Comparison of ENCODE assay signal across 10 mouse cellular contexts in the genomic region with DNA sequence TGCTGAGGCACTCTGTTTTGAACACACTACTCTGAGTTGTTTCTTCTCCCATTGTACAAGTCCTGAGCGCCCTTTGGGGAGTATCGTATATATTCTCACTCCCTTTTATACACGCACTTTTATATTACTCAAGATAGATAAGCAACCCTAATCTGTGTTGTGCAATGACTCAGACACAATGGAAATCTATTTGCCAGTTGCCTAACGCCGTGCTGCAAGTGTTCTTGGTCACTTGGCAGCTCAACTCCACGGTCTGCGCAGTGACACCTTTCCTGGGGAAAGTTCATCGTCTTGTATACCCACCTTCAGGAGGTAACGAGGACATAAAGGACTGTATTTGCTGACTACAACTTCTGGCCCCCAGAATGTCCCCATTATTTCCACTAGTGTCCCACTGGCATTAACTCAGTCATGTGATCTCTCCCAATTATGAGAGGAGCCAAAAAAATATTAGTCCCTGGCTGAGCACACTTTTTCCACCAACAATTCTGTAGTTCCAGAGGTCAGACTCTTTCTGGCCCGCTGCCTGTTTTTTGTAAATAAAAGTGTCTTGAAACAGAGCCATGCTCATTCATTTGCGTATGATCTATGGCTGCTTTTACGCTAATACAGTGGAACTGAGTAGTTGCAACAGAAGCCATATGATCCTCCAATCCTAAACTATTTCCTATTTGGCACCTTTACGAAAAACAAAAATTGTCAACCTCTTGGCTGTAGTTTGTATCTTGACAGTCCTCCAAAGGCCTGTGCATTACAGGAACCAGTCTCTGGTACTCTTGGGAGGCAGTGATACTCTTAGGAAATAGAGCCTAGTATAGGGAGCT. TPM values are rescaled to one million over a fixed set of nuclear protein-coding genes. Genes with fewer than 3 reads are reported as not detected.
DNase-seq lines count a peak whose midpoint lies in the region; ATAC-seq lines count a peak whose summit lies in the region.
"Had no signal": no experiment of that assay in that cellular context is flagged by ENCODE, and none has a peak within 500 bp of the region (broad histone marks: within the 10 kb centered on the region; RNA-seq: fewer than 3 reads in every experiment).

No protein-coding gene starts in this region.

- H3K27ac ChIP-seq in embryonic facial prominence, embryonic 15.5 days (replicated peaks) = peak overlapping the region; percentile 66
- H3K27ac ChIP-seq in kidney, embryonic 16.5 days (ENCODE audit: low read length) = peak overlapping the region; percentile 66; the same call in 1 of the 2 replicates
- H3K27ac ChIP-seq in hindbrain, embryonic 12.5 days = no peak overlapping the region
- no peak overlapping the region for H3K27ac ChIP-seq in hindbrain, embryonic 16.5 days (ENCODE audit: low read depth, low read length)
- H3K27ac ChIP-seq: neural tube, embryonic 13.5 days had no signal

- no peak overlapping the region for H3K4me2 ChIP-seq in embryonic facial prominence, embryonic 15.5 days (replicated peaks)
- H3K4me2 ChIP-seq in kidney, embryonic 16.5 days (replicated peaks; ENCODE audit: low read depth, low read length) = no peak overlapping the region
- H3K4me2 ChIP-seq in hindbrain, embryonic 12.5 days (replicated peaks) = no peak overlapping the region
- no peak overlapping the region for H3K4me2 ChIP-seq in hindbrain, embryonic 16.5 days (ENCODE audit: low read length)
- H3K4me2 ChIP-seq: neural tube, embryonic 13.5 days had no signal

- H3K9me3 ChIP-seq in embryonic facial prominence, embryonic 15.5 days (replicated peaks) = no peaks in the 10 kb centered on the region
- no peaks in the 10 kb centered on the region for H3K9me3 ChIP-seq in kidney, embryonic 16.5 days (ENCODE audit: low read length)
- no peaks in the 10 kb centered on the region for H3K9me3 ChIP-seq in hindbrain, embryonic 12.5 days (replicated peaks)
- H3K9me3 ChIP-seq in hindbrain, embryonic 16.5 days (ENCODE audit: control insufficient read depth, low read length) = no peaks in the 10 kb centered on the region
- H3K9me3 ChIP-seq: neural tube, embryonic 13.5 days had no signal

- H3K27me3 ChIP-seq in embryonic facial prominence, embryonic 15.5 days = no peaks in the 10 kb centered on the region
- no peaks in the 10 kb centered on the region for H3K27me3 ChIP-seq in kidney, embryonic 16.5 days (ENCODE audit: insufficient read depth, low read length)
- H3K27me3 ChIP-seq in hindbrain, embryonic 12.5 days = no peaks in the 10 kb centered on the region
- no peaks in the 10 kb centered on the region for H3K27me3 ChIP-seq in hindbrain, embryonic 16.5 days (replicated peaks; ENCODE audit: control insufficient read depth, insufficient read depth, low read length)
- H3K27me3 ChIP-seq: neural tube, embryonic 13.5 days had no signal

- no peak for ATAC-seq in embryonic facial prominence, embryonic 15.5 days (ENCODE audit: insufficient number of reproducible peaks, low FRiP score, low TSS enrichment, low read depth)
- no peak for ATAC-seq in kidney, embryonic 16.5 days (ENCODE audit: low FRiP score, low TSS enrichment)
- ATAC-seq in megakaryocyte progenitor cell, adult 5-6 weeks (replicated peaks; ENCODE audit: poor library complexity) = peak; percentile 29
- ATAC-seq in hindbrain, embryonic 12.5 days (ENCODE audit: low FRiP score) = no peak
- ATAC-seq in hindbrain, embryonic 16.5 days = no peak

- H3K4me1 ChIP-seq in embryonic facial prominence, embryonic 15.5 days = peaks cover 47% of the 10 kb centered on the region
- peaks cover 54% of the 10 kb centered on the region for H3K4me1 ChIP-seq in kidney, embryonic 16.5 days (ENCODE audit: insufficient read depth, low read length)
- peaks cover 4% of the 10 kb centered on the region; the same call in 1 of the 2 replicates for H3K4me1 ChIP-seq in hindbrain, embryonic 12.5 days
- no peaks in the 10 kb centered on the region for H3K4me1 ChIP-seq in hindbrain, embryonic 16.5 days (ENCODE audit: control insufficient read depth, insufficient read depth, low read depth, low read length)
- H3K4me1 ChIP-seq: neural tube, embryonic 13.5 days had no signal

- 77% methylated on average over 13 of the region's 13 CpGs for WGBS in embryonic facial prominence, embryonic 15.5 days
- 75% methylated on average over 13 of the region's 13 CpGs for WGBS in kidney, embryonic 16.5 days
- WGBS in hindbrain, embryonic 12.5 days = 94% methylated on average over 13 of the region's 13 CpGs
- WGBS in hindbrain, embryonic 16.5 days = 85% methylated on average over 13 of the region's 13 CpGs

- DNase-seq in heart, adult 8-10 months (ENCODE audit: low spot score) = peak; percentile 40
- no peak for DNase-seq in heart, postnatal 25 days (ENCODE audit: low spot score)
- no peak for DNase-seq in urinary bladder, adult 2 months (ENCODE audit: low spot score)

- no peak overlapping the region for H3K4me3 ChIP-seq in embryonic facial prominence, embryonic 15.5 days (replicated peaks)
- H3K4me3 ChIP-seq in kidney, embryonic 16.5 days (ENCODE audit: low read length) = no peak overlapping the region
- H3K4me3 ChIP-seq in hindbrain, embryonic 12.5 days = no peak overlapping the region
- no peak overlapping the region for H3K4me3 ChIP-seq in hindbrain, embryonic 16.5 days (ENCODE audit: low read length)
- H3K4me3 ChIP-seq: neural tube, embryonic 13.5 days had no signal

- H3K9ac ChIP-seq in embryonic facial prominence, embryonic 15.5 days = no peak overlapping the region
- H3K9ac ChIP-seq in kidney, embryonic 16.5 days (replicated peaks; ENCODE audit: low read length) = no peak overlapping the region
- H3K9ac ChIP-seq in hindbrain, embryonic 12.5 days = no peak overlapping the region
- no peak overlapping the region for H3K9ac ChIP-seq in hindbrain, embryonic 16.5 days (ENCODE audit: low read depth, low read length)
- H3K9ac ChIP-seq: neural tube, embryonic 13.5 days had no signal

- H3K36me3 ChIP-seq in embryonic facial prominence, embryonic 15.5 days = no peaks in the 10 kb centered on the region
- no peaks in the 10 kb centered on the region for H3K36me3 ChIP-seq in kidney, embryonic 16.5 days (ENCODE audit: insufficient read depth, low read length)
- no peaks in the 10 kb centered on the region for H3K36me3 ChIP-seq in hindbrain, embryonic 12.5 days
- H3K36me3 ChIP-seq in hindbrain, embryonic 16.5 days (ENCODE audit: control insufficient read depth, insufficient read depth, low read length) = no peaks in the 10 kb centered on the region
- H3K36me3 ChIP-seq: G1E; neural tube, embryonic 13.5 days had no signal

- intact Hi-C loops in heart, postnatal 25 days (cut with DNase I) = no loop called here

RNA-seq across cellular contexts. Expression of a gene that starts 35.1 kb away (rescaled TPM):
- 10 to 100 TPM; 52.4 to 81.0 (median 72.0) TPM for total RNA-seq in heart, adult 8-10 months (2022)
- total RNA-seq in heart, postnatal 25 days (2021) = 10 to 100 TPM; 80.0 to 90.6 TPM
- 132 and 137 TPM in 2 replicates for polyA plus RNA-seq in embryonic facial prominence, embryonic 15.5 days (2015; fragmentation: Nextera tagmentation; extraction: Ambion mirVana)
- 166 and 167 TPM in 2 replicates for polyA plus RNA-seq in kidney, embryonic 16.5 days (2015; fragmentation: Nextera tagmentation; extraction: Ambion mirVana)
- total RNA-seq in megakaryocyte progenitor cell, adult 5-6 weeks (2015) = 55.6 and 57.3 TPM in 2 replicates
- 46.9 and 62.8 TPM in 2 replicates for total RNA-seq in megakaryocyte progenitor cell, adult 5-6 weeks (2017)
- polyA plus RNA-seq in urinary bladder, adult 2 months (2012; rRNA removed) = 58.0 and 68.6 TPM in 2 replicates
- 159 and 166 TPM in 2 replicates for polyA plus RNA-seq in hindbrain, embryonic 12.5 days (2016; fragmentation: Nextera tagmentation; extraction: Ambion mirVana)
- 118 and 129 TPM in 2 replicates for polyA plus RNA-seq in hindbrain, embryonic 16.5 days (2015; fragmentation: Nextera tagmentation; extraction: Ambion mirVana)

Comparison
In these comparisons a context has a peak if more than half of its experiments do, and no peak if none do; other contexts are left out.
1. H3K27ac ChIP-seq: peak in embryonic facial prominence, embryonic 15.5 days (single experiment) and kidney, embryonic 16.5 days (single experiment); none in hindbrain, embryonic 12.5 days (single experiment) and hindbrain, embryonic 16.5 days (single experiment).